Mouse (Mus musculus): ENCODE data around the gene Sp6.

Gene Sp6

DNA sequence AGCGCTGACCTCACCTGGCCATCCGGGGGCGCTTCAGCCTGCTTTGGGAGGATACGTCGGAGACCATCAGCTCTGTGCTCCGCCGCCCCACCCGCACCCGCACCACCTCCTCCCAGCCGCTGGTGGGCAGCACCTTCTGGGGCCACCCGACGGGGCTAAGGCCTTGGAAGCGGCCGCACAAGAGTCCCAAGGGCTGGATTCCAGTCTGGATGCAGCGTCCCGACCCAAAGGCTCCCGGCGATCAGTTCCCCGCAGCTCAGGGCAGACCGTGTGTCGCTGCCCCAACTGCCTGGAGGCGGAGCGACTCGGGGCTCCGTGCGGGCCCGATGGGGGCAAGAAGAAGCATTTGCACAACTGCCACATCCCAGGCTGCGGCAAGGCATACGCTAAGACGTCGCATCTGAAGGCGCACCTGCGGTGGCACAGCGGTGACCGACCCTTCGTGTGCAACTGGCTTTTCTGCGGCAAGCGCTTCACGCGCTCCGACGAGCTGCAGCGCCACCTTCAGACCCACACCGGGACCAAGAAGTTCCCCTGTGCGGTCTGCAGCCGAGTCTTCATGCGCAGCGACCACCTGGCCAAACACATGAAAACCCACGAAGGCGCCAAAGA, 8.8 kb downstream of the Sp6 start:
- peak; percentile 61 to 62 for DNase-seq (ENCODE audit: low spot score in 2 of 2)

- DNase-seq (ENCODE audit: low spot score in 2 of 2) = no peak
These were observed 11.8 kb downstream of the Sp6 start for GRCm38 (mm10) chr11:97024977-97025376.

GRCm38 (mm10) chr11:97025721-97026344, 12.6 kb downstream of the Sp6 start:
- DNase-seq (ENCODE audit: low spot score in 2 of 2) = peak; percentile 77 to 89

DNA sequence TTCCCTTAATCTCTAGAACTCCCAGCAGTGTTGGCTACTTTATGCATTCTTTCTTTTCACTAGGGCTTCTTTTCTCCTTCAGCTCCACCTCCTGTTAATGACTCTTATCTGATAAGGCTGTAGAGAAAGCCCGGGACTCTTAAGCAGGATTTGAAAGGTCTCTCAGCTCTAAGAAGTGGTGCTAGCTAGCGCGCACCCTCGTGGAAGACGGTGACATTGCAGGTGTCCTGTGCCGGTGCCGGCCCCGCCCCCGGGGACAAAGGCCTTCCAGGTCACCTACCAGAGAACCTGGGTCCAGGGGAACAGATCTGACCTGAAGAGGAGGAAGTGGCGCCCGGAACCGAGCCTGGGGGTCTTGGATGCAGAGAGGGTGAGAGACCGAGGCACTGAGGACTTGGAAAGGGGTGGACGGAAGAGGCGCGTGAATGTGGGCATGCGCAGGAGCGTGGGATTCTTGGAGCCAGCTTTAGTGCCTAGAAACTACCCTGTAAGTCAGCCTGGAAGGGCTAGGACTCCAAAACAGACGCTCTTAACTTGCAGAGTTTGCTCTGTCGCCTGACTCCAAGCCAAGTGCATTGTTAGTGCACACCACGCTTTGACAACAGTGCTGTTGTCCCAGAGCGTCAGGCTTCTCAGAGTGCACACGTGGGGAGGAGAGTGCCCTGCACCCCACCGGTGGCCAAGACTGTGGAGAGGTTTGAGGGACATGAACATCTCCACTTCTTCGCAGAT, 16.7 kb downstream of the Sp6 start, which contains the start of gene Scrn2:
Gene Scrn2 (plus strand): TSS at position 253 of the 732 bp plus-strand sequence.
- DNase-seq (ENCODE audit: low spot score in 2 of 2) = peak; percentile 74 to 80

- no peak for DNase-seq (ENCODE audit: low spot score in 2 of 2)
These were observed 17.2 kb downstream of the Sp6 start for GRCm38 (mm10) chr11:97030426-97030825.

GRCm38 (mm10) chr11:97031977-97032376, 18.8 kb downstream of the Sp6 start:
- no peak for DNase-seq (ENCODE audit: low spot score in 2 of 2)

DNA sequence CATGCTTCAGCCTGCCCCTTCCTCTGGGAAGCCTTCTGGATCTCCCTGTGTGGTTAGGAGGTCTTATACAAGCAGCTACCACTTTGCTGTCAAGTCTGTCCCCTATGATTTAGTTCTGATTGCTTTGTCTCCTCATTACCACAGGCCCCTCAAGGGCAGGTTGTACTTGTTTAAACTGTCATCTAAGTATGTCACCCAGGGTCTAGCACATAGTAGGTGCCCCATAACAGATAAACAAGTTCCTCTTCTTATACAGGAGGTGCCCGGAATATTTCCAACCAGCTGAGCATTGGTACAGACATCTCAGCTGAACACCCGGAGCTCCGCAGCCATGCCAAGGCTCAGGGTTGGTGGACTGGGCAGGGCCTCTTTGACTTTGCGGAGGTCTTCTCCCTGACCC, 19.3 kb downstream of the Sp6 start:
- no peak for DNase-seq (ENCODE audit: low spot score in 2 of 2)

- DNase-seq (ENCODE audit: low spot score in 2 of 2) = no peak
These were observed 20.6 kb downstream of the Sp6 start for GRCm38 (mm10) chr11:97033781-97034180.

- peak; percentile 57 to 64 for DNase-seq (ENCODE audit: low spot score in 2 of 2)
These were observed 22.9 kb downstream of the Sp6 start for GRCm38 (mm10) chr11:97036141-97036540.

DNA sequence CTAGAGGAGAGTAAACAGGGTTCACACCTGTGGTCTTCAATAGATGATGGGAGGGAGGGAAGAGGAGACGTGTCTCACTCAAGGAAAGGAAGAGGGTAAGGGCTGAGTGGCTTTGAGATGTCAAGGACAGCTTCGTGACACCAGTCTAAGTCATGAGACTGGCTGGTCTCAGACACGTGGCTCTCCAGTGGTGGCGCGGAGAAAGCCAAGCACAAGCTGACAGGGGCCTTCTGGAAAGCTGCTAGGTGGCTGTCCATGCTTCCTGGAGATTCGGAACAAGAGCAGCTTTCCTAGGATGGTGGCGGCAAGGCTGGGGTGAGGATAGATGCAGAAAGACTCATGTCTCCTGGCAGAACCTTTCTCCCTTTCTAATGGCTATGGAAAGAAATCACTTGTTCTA, 25.7 kb downstream of the Sp6 start:
- DNase-seq (ENCODE audit: low spot score in 2 of 2) = no peak

DNA sequence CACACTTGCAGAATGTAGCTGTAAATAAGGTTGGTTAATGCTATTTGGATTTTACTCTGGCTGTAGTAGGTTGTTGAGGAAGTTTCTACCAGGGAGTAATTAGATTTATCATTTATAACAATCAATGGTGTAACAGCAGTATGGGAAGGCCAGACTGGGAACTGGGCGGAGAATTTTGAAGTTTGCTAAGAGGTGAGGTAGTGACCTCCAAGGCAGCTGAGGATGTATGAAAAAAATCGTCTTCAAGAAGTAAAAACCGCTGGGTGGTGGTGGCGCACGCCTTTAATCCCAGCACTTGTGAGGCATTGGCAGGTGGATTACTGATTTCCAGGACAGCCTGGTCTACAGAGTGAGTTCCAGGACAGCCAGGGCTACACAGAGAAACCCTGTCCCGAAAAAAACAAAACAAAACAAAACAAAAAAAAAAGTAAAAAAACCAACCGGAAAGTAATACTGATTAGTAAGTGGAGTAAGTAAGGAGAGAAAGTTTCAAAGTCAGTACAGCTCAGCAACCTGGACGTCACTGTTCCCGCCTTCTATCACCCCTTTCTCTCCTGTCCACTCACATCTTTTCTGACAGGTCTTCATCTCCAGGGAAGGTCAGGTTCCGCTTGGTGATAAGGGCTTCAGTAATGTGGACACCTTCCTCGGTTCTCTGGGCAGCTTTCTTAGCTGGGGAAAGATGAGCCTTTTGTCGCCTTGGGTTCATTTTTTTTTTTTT, 27.3 kb downstream of the Sp6 start:
- no peak for DNase-seq (ENCODE audit: low spot score in 2 of 2)

- peak; percentile 82 to 83 for DNase-seq (ENCODE audit: low spot score in 2 of 2)
These were observed 28.1 kb downstream of the Sp6 start, which contains the start of the genes Lrrc46 and Mrpl10 for GRCm38 (mm10) chr11:97041022-97041899. TSS of gene Lrrc46 (minus strand) at chr11:97041407. TSS of gene Mrpl10 (plus strand) at chr11:97041560.

GRCm38 (mm10) chr11:97044902-97045301, 31.7 kb downstream of the Sp6 start:
- peak in 1 of 2 experiments; percentile 32 for DNase-seq (ENCODE audit: low spot score in 2 of 2)

GRCm38 (mm10) chr11:97045861-97046260, 32.7 kb downstream of the Sp6 start:
- DNase-seq (ENCODE audit: low spot score in 2 of 2) = no peak

DNA sequence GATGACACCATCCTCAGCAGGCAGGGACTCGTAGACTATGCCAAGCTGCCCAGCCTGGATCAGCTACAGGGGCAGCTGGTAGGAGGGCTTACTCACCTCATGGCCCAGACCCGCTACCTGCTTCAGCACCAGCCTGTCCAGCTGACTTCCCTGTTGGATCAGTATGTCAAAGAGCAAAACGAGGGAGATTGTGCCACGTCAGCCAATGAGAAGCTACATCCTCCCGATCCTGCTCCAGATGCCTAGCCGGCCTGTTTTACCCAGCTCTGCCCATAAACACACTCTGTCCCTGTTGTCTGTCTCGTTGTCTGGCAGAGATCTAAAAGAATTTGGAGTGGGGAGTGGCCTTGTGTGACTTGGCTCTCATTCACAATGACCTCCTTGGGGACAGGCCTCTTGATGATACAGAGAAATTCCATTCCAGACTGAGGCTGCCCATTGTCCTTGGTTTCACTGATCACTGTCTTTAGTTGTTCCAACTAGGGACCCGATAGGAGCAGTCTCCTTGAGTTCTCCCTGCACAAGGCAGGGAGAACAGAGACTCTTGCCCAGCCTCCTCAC, 35.0 kb downstream of the Sp6 start:
- no peak for DNase-seq (ENCODE audit: low spot score in 2 of 2)

GRCm38 (mm10) chr11:97049492-97050085, 36.4 kb downstream of the Sp6 start:
- DNase-seq (ENCODE audit: low spot score in 2 of 2) = no peak

GRCm38 (mm10) chr11:97050216-97050943, 37.2 kb downstream of the Sp6 start, which contains the start of gene Osbpl7:
TSS of gene Osbpl7 (plus strand) at chr11:97050628.
- peak; percentile 67 to 78 for DNase-seq (ENCODE audit: low spot score in 2 of 2)

DNA sequence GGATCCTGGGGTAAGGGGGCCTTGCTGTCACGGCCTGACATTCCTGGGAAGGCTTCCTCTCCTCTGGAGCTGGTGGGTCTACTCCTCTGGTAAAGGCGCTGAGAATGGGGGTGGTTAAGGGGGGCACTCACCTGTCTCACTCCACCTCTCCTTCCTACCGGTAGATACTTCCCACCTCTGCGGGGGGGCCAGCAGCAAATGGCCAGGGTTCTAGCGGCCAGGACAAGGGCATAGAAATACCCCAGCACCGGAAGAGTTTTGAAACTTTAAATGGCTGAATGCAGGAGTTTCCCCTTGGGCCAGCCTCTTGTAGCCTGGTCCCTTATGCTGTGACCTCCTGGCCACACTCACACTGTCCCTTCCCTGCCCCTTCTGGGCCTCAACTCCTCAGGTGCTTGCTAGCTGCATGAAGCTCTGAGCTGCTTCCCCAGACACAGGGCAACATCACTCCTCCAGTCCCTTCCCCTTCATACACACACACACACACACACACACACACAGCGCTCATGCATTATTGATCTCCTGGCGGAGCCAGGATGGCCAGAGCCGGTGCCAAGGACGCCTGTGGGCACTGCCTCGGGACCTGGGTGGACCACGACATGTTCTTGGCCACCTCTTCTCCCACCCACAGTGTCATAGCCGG, 37.9 kb downstream of the Sp6 start:
- DNase-seq (ENCODE audit: low spot score in 2 of 2) = no peak

GRCm38 (mm10) chr11:97052219-97052646, 39.0 kb downstream of the Sp6 start:
- DNase-seq (ENCODE audit: low spot score in 2 of 2) = no peak
